Mouse (Mus musculus) lung, postnatal 0 days (tissue): ENCODE data around the gene Stx18.

Experiments
- CTCF ChIP-seq: IDR thresholded peaks from 2 replicates; pipeline ENCODE4 v1.5.1; 2016; ENCODE audit warnings: antibody characterized with exemption, mild to moderate bottlenecking
- EP300 ChIP-seq: IDR thresholded peaks from 2 replicates; pipeline ENCODE4 v1.6.1; 2016; ENCODE audit warnings: antibody characterized with exemption, mild to moderate bottlenecking, control low read depth

DNA sequence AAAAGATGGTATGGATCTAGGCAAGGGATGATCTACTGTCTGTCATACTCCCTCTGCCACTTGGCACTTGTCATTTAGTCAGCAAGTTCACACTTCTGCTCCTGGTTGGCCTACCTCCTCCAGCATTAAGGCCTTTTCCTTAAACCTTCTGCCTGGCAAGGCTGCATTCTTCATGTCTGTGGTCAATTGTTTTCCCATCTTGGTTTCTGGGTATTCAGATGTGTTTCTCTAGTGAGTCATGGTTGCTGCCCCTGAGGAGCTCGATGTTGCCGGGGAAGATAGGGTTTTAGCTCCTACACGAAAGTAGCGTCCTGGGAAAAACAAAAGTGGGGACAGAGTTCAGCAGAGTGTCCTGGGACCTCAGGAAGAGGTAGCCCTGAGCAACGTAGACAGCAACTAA is 80.7 kb downstream of the Stx18 start:
- TF ChIP-seq EP300 (no peak), CTCF (no peak)
